Mouse (Mus musculus): ENCODE measurements at regions not wholly inside any gene's neighbourhood (a gene's known extent, or its start where the extent isn't known, plus 50 kb on each side); places are given as distances from the start of the nearest gene placed in this dataset.
A peak's percentile ranks its signal among the peaks of the same experiment; 100 is the strongest.
"Not testable (repeated sequence)": the region's sequence is repeated elsewhere in the genome, so short reads cannot be mapped to it uniquely, and the experiment has no call there.

DNA sequence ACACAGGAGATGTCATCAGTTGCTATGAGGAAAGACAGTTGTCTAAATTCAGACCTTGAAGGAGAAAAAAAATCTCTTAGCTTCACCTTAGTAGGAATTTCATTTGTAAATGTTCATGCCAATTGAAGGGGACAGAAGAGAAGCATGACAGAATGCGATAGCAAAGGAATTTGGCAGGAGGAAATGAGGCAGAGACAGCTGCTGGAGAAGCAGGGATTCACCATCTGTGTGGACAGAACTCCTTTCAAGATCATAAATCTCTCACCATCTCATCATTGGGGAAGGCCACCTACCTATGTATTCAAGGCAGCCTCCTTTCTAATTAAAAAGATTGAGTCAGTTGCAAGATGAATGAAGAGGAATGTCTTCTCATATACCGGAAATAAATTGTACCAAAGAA lies 387.8 kb downstream of the Hdgfl1 start:
- Histone ChIP-seq H3K36me3 (ENCODE audit: insufficient read depth, low read length) (no peaks in the 10 kb centered on the region), H3K4me3 (ENCODE audit: low read depth, low read length) (no peak overlapping the region), H3K27me3 (ENCODE audit: insufficient read depth, low read length) (no peaks in the 10 kb centered on the region), H3K4me2 (ENCODE audit: low read depth, low read length, poor library complexity, severe bottlenecking) (no peak overlapping the region), H3K9ac (replicated peaks; ENCODE audit: low read length, poor library complexity, severe bottlenecking) (no peak overlapping the region), H3K4me1 (ENCODE audit: insufficient read depth, low read length) (no peaks in the 10 kb centered on the region), H3K9me3 (ENCODE audit: low read length) (no peaks in the 10 kb centered on the region), H3K27ac (ENCODE audit: low read depth, low read length) (no peak overlapping the region)
- ATAC-seq (ENCODE audit: low FRiP score) (no peak), DNase-seq (ENCODE audit: low spot score) (peak; percentile 43)
- TF ChIP-seq CTCF (IDR thresholded peaks at IDR 0.05): no peak
- WGBS: 81% methylated on average over 2 of the region's 2 CpGs

DNA sequence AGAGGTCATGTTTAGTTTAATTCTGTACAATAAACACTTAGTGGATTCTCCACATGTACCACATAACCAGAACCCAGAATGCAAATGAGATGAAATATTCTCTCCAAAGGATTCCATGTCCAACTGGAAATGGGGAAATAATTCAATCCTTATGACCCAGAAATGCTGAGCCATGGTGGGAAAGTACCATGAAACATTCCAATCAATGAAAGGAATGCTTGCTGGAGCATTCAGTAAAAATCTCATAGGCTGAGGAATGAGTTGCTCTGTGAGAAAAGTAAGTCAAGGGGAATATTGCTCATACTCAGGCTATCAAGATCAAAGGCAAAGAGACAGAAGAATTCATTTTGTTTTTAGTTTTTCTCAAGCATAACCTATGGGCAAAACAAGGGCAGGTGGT lies 394.4 kb downstream of the Hdgfl1 start:
- H3K27ac ChIP-seq (ENCODE audit: low read depth, low read length): no peak overlapping the region
- TF ChIP-seq CTCF (IDR thresholded peaks at IDR 0.05): no peak
- H3K9ac ChIP-seq (replicated peaks; ENCODE audit: low read length, poor library complexity, severe bottlenecking): no peak overlapping the region
- DNase-seq (ENCODE audit: low spot score): no peak
- no peak overlapping the region for H3K4me2 ChIP-seq (ENCODE audit: low read depth, low read length, poor library complexity, severe bottlenecking)
- H3K4me3 ChIP-seq (ENCODE audit: low read depth, low read length): no peak overlapping the region
- no peaks in the 10 kb centered on the region for H3K36me3 ChIP-seq (ENCODE audit: insufficient read depth, low read length)
- no peaks in the 10 kb centered on the region for H3K4me1 ChIP-seq (ENCODE audit: insufficient read depth, low read length)
- H3K27me3 ChIP-seq (ENCODE audit: insufficient read depth, low read length): no peaks in the 10 kb centered on the region
- ATAC-seq (ENCODE audit: low FRiP score): no peak
- H3K9me3 ChIP-seq (ENCODE audit: low read length): no peaks in the 10 kb centered on the region

DNA sequence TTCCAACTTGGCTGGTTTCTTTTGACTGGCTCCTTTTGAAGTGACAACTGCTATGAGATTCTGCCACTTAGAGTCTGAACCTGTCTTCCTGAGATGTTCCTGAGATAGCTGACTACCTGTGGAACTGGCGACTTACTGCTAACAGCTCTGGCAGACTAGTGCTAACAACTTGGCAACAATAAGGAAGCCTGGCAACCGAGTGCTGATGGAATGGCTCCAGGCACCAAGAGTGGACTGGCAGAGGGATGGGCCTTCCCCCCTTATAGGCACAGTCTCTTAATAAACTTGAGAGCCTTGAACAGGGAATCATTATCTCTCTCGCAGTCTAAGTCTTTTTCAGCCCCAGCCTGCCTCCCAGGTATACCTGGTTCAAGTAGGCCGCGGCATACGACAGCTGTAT lies 404.1 kb downstream of the Hdgfl1 start:
- H3K4me1 ChIP-seq (ENCODE audit: insufficient read depth, low read length); H3K4me3 ChIP-seq (ENCODE audit: low read depth, low read length); DNase-seq (ENCODE audit: low spot score); ATAC-seq (ENCODE audit: low FRiP score); H3K9me3 ChIP-seq (ENCODE audit: low read length); H3K27ac ChIP-seq (ENCODE audit: low read depth, low read length); H3K36me3 ChIP-seq (ENCODE audit: insufficient read depth, low read length); H3K4me2 ChIP-seq (ENCODE audit: low read depth, low read length, poor library complexity, severe bottlenecking); H3K27me3 ChIP-seq (ENCODE audit: insufficient read depth, low read length); H3K9ac ChIP-seq (replicated peaks; ENCODE audit: low read length, poor library complexity, severe bottlenecking): not testable (repeated sequence)
- 87% methylated on average over 6 of the region's 6 CpGs for WGBS

DNA sequence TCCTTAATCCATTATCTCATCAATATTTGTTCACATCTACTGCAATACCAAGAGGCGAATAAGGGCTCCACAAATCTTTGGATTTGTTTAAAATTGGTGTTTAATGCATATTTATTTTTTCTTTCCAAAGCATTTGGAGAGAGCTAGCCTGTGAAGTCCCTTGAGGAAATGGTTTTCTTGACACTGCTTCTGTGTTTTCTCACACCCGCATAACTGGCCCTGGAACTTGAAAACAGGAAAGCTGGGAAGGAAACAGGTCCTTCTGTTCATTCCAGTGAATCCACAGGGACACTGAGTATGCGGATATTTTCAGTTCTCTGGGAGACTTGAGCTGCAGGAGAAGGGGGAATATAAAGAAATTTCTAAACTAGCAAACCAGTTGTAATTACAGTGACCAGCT lies 413.6 kb downstream of the Hdgfl1 start:
- Histone ChIP-seq H3K9ac (replicated peaks; ENCODE audit: low read length, poor library complexity, severe bottlenecking) (no peak overlapping the region), H3K9me3 (ENCODE audit: low read length) (0 out of 2 replicates have a peak, but pooled peaks cover 3% of the 10 kb centered on the region), H3K27ac (ENCODE audit: low read depth, low read length) (no peak overlapping the region), H3K4me2 (ENCODE audit: low read depth, low read length, poor library complexity, severe bottlenecking) (no peak overlapping the region), H3K27me3 (ENCODE audit: insufficient read depth, low read length) (no peaks in the 10 kb centered on the region), H3K4me3 (ENCODE audit: low read depth, low read length) (no peak overlapping the region), H3K4me1 (ENCODE audit: insufficient read depth, low read length) (no peaks in the 10 kb centered on the region), H3K36me3 (ENCODE audit: insufficient read depth, low read length) (no peaks in the 10 kb centered on the region)
- no peak for TF ChIP-seq CTCF (IDR thresholded peaks at IDR 0.05)
- DNase-seq (ENCODE audit: low spot score) (no peak), ATAC-seq (ENCODE audit: low FRiP score) (no peak)
- 69% methylated on average over 3 of the region's 3 CpGs for WGBS

DNA sequence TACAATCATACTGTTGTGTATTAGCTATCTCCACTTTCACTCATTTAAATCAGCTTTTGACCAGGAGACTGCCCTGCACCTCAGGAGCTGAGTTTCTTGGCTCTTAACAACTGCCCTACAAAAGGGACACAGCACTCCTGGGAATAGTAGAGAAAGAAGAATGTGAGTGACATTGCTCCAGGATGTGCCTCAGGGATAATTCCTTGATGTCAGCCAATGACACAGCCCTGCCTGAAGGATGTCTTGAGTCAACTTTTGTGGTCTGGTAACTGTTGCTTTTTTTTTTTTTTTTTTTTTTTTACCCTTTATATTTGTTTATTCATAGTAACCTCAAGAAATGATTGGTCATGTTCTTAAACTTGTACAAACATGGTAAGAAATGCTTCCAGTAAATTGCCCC lies 415.5 kb downstream of the Hdgfl1 start:
- no peak overlapping the region for H3K4me3 ChIP-seq (ENCODE audit: low read depth, low read length)
- H3K27ac ChIP-seq (ENCODE audit: low read depth, low read length): no peak overlapping the region
- 0 out of 2 replicates have a peak, but pooled peaks cover 3% of the 10 kb centered on the region for H3K9me3 ChIP-seq (ENCODE audit: low read length)
- H3K36me3 ChIP-seq (ENCODE audit: insufficient read depth, low read length): no peaks in the 10 kb centered on the region
- no peak for ATAC-seq (ENCODE audit: low FRiP score)
- no peaks in the 10 kb centered on the region for H3K27me3 ChIP-seq (ENCODE audit: insufficient read depth, low read length)
- H3K9ac ChIP-seq (replicated peaks; ENCODE audit: low read length, poor library complexity, severe bottlenecking): no peak overlapping the region
- H3K4me2 ChIP-seq (ENCODE audit: low read depth, low read length, poor library complexity, severe bottlenecking): no peak overlapping the region
- no peak for DNase-seq (ENCODE audit: low spot score)
- H3K4me1 ChIP-seq (ENCODE audit: insufficient read depth, low read length): no peaks in the 10 kb centered on the region
- TF ChIP-seq CTCF (IDR thresholded peaks at IDR 0.05): no peak

DNA sequence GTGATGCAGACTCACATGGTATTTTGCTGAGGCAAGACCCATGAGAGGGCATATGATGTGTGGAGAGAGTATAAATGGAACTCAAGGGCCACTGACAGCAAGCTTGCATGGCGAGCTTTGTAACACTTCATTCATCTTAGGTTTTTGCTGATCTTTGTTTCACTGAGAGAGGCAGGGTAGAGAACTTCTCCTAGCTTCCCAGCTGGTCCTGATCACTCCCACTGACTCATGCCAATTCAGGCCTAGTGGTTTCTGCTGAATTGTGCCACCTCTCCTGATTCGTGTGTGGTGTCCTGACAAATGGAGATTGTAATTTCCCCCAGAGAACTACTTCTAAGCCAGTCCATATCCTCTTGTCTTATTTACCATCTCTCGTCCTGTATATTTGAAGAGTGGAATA lies 419.5 kb downstream of the Hdgfl1 start:
- Histone ChIP-seq H3K4me3 (ENCODE audit: low read depth, low read length) (no peak overlapping the region), H3K9me3 (ENCODE audit: low read length) (0 out of 2 replicates have a peak, but pooled peaks cover 3% of the 10 kb centered on the region), H3K27ac (ENCODE audit: low read depth, low read length) (no peak overlapping the region), H3K9ac (replicated peaks; ENCODE audit: low read length, poor library complexity, severe bottlenecking) (no peak overlapping the region), H3K36me3 (ENCODE audit: insufficient read depth, low read length) (no peaks in the 10 kb centered on the region), H3K27me3 (ENCODE audit: insufficient read depth, low read length) (no peaks in the 10 kb centered on the region), H3K4me1 (ENCODE audit: insufficient read depth, low read length) (no peaks in the 10 kb centered on the region), H3K4me2 (ENCODE audit: low read depth, low read length, poor library complexity, severe bottlenecking) (no peak overlapping the region)
- no peak for DNase-seq (ENCODE audit: low spot score)
- WGBS: 83% methylated on average over 3 of the region's 3 CpGs
- no peak for ATAC-seq (ENCODE audit: low FRiP score)
- TF ChIP-seq CTCF (IDR thresholded peaks at IDR 0.05): no peak

DNA sequence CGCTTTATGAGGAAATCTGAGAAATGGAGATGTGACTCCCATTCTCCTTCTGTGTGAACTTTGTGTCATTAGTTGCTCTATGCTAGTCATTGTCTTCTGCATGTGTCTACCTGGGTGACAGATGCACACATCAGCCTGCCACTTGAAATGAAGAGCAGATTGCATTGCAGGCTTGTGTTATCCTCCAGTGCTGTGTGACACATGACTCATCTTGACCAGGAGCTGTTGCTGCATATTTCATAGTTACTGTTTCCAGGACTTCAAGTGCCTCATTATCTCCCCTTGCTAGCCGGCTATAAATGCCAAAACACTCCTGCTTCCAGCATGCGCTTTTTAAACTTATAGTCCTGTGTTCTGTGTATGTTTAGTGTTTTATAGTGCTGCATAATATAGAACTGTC lies 431.2 kb downstream of the Hdgfl1 start:
- Histone ChIP-seq H3K36me3 (ENCODE audit: insufficient read depth, low read length) (no peaks in the 10 kb centered on the region), H3K9ac (replicated peaks; ENCODE audit: low read length, poor library complexity, severe bottlenecking) (no peak overlapping the region), H3K4me3 (ENCODE audit: low read depth, low read length) (no peak overlapping the region), H3K4me1 (ENCODE audit: insufficient read depth, low read length) (no peaks in the 10 kb centered on the region), H3K27me3 (ENCODE audit: insufficient read depth, low read length) (no peaks in the 10 kb centered on the region), H3K4me2 (ENCODE audit: low read depth, low read length, poor library complexity, severe bottlenecking) (no peak overlapping the region), H3K9me3 (ENCODE audit: low read length) (no peaks in the 10 kb centered on the region), H3K27ac (ENCODE audit: low read depth, low read length) (no peak overlapping the region)
- TF ChIP-seq CTCF (IDR thresholded peaks at IDR 0.05): no peak
- 86% methylated on average over 3 of the region's 3 CpGs for WGBS
- DNase-seq (ENCODE audit: low spot score) (no peak), ATAC-seq (ENCODE audit: low FRiP score) (no peak)

All from midbrain, postnatal 0 days (tissue).